Mouse (Mus musculus): Measurements from ENCODE around the gene C5ar2. TPM values are rescaled to one million over a fixed set of nuclear protein-coding genes. Genes with fewer than 3 reads are reported as not detected.

Gene C5ar2
- total RNA-seq, 2 experiments from 2014 or later = 0.75 to 0.81 TPM

DNA sequence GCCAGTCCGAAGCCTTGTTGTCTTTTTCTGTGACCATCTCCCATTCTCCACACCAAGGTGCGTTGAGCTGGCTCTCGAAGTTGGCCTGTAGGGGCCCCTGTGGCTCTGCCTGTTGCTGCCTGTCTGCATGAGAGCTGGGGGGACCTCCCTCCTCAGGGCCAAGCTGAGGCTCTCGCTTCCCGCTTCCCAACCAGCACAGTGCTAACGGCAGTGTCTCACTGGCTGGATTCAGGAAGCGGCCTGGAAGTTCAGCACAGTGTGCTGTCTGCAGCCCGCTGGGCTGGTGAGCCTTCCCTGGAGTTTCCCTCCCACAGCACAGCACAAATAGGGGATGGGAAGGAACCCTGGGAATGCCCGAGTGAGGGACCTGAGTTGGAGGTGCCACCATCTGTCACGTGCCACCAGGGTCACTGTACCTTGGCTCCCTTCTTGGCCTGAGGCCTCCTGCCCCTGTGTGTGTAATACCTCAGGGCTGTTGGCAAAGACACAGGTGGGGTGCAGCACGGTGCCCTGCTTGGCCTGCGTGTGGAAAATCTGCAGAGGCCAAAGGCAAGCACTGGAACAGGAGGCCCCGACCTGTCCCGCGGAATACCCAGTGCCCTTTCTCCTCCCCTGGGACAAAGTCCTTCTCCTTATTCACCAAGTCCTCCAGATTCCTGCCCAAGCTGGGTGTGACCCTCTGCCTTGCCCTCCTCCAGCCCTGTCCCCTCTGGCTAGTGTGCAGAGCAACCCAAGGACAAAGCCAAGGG, 41.0 kb downstream of the C5ar2 start:
- no peak for DNase-seq (ENCODE audit: extremely low spot score in 1 of 2, low spot score in 1 of 2)

GRCm38 (mm10) chr7:16201136-16201535, 42.8 kb downstream of the C5ar2 start:
- no peak for DNase-seq (ENCODE audit: extremely low spot score in 1 of 2, low spot score in 1 of 2)

DNA sequence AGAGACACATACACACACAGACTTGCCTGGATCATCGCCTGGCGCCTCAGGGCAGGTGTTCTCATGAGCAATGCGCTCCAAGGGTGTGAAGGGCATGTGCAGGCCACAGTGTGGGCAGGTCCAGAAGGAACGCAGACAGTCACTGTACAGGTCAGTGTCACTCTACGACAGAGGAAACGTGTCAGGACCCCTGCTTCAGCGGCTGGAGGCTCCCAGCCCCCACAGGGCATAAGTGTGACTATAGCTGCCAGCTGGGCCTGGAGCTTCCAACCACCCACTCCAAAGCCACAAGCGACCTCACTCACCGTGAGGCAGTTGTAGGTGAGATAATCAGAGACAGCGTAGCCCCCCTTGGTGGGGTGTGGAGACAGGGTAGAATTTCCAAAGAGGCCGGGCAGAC, 45.4 kb downstream of the C5ar2 start:
- no peak for DNase-seq (ENCODE audit: extremely low spot score in 1 of 2, low spot score in 1 of 2)

GRCm38 (mm10) chr7:16197166-16197565, 46.8 kb downstream of the C5ar2 start:
- DNase-seq (ENCODE audit: extremely low spot score in 1 of 2, low spot score in 1 of 2) = no peak

GRCm38 (mm10) chr7:16196616-16197015, 47.3 kb downstream of the C5ar2 start:
- no peak for DNase-seq (ENCODE audit: extremely low spot score in 1 of 2, low spot score in 1 of 2)

GRCm38 (mm10) chr7:16193702-16194101, 50.3 kb downstream of the C5ar2 start:
- no peak for DNase-seq (ENCODE audit: extremely low spot score in 1 of 2, low spot score in 1 of 2)

DNA sequence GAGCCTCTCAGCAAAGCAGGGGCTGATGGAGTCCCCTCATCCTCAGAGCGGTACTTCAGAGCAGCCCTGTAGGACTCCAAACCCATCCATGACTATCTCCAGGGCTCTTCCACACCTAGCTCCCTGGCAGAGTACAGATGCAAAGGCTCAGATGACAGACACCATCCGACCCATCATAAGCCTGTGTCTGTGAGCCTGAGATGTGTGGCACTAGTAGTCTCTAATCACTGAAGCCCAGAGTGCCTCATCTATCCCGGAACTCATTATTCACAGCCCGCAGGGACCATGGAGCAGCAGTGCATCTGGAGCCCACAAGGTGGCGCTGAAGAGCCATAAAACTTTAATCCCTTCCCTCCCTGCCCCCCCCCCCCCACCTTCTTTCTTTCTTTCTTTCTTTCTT, 51.6 kb downstream of the C5ar2 start:
- peak; percentile 77 to 93 for DNase-seq (ENCODE audit: extremely low spot score in 1 of 2, low spot score in 1 of 2)

DNA sequence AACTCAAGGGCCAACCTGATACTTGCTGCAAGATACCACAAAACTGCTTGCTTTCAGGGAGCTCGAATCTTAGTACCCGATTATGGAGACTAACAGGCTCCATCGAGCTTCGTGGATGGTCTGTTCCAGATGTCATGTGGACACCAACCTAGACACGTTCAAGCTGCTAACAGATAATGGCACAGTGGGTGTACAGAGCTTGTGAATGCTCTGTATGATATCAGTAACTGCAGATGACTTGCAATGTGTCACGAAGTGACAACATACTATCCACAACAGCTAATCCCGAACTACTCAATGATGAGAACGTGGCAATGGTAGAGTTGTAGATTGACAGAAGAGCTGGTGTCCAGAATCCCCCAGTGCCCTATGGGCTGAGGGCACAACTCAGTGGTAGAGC, 56.5 kb downstream of the C5ar2 start:
- DNase-seq (ENCODE audit: extremely low spot score in 1 of 2, low spot score in 1 of 2) = no peak

Other genes with a start within 250 kb of the C5ar2 start
- 10 to 100 TPM; 15.9 to 23.2 TPM for gene Bicra, start 196.2 kb downstream of the C5ar2 start, total RNA-seq (2021)
- gene Zfp541, start 182.3 kb downstream of the C5ar2 start, total RNA-seq (2021) = under 1 TPM; 0.44 to 0.66 TPM
- 100 to 1,000 TPM; 282 to 301 TPM for gene Napa, start 145.7 kb downstream of the C5ar2 start, total RNA-seq (2021)
- gene Kptn, start 124.3 kb downstream of the C5ar2 start, total RNA-seq (2021) = 10 to 100 TPM; 32.3 to 37.8 TPM
- gene Slc8a2, start 114.3 kb downstream of the C5ar2 start, total RNA-seq (2021) = 100 to 1,000 TPM; 294 to 322 TPM
- gene Meis3, start 69.1 kb downstream of the C5ar2 start, total RNA-seq (2021) = 10 to 100 TPM; 34.3 to 41.1 TPM
- 10 to 100 TPM; 11.4 to 13.6 TPM for gene Dhx34, start 22.1 kb downstream of the C5ar2 start, total RNA-seq (2021)
- 1 to 10 TPM; 1.1 TPM for gene C5ar1, start 15.4 kb upstream of the C5ar2 start, total RNA-seq (2021)
- 10 to 100 TPM; 29.4 to 34.2 TPM for gene Inafm1, start 29.5 kb upstream of the C5ar2 start, total RNA-seq (2021)
- gene Ccdc9, start 42.6 kb upstream of the C5ar2 start, total RNA-seq (2021) = 10 to 100 TPM; 59.6 to 77.3 TPM
- 10 to 100 TPM; 14.0 to 20.0 TPM for gene Bbc3, start 64.2 kb upstream of the C5ar2 start, total RNA-seq (2021)
- 100 to 1,000 TPM in 1 of 2 experiments, 10 to 100 TPM in 1; 90.9 to 105 TPM for gene Sae1, start 143.7 kb upstream of the C5ar2 start, total RNA-seq (2021)
- gene Zc3h4, start 156.8 kb upstream of the C5ar2 start, total RNA-seq (2021) = 10 to 100 TPM; 54.0 to 59.3 TPM
- gene Tmem160, start 208.6 kb upstream of the C5ar2 start, total RNA-seq (2021) = 10 to 100 TPM; 62.5 to 81.2 TPM
- gene Npas1, start 233.6 kb upstream of the C5ar2 start, total RNA-seq (2021) = 10 to 100 TPM; 18.8 to 19.8 TPM

All from layer of hippocampus, postnatal 25 days (tissue).